Mouse (Mus musculus): ENCODE measurements around the gene Gm20547.
A peak's percentile ranks its signal among the peaks of the same experiment; 100 is the strongest.
"Not testable (repeated sequence)": the region's sequence is repeated elsewhere in the genome, so short reads cannot be mapped to it uniquely, and the experiment has no call there.

The Gm20547 gene

DNA sequence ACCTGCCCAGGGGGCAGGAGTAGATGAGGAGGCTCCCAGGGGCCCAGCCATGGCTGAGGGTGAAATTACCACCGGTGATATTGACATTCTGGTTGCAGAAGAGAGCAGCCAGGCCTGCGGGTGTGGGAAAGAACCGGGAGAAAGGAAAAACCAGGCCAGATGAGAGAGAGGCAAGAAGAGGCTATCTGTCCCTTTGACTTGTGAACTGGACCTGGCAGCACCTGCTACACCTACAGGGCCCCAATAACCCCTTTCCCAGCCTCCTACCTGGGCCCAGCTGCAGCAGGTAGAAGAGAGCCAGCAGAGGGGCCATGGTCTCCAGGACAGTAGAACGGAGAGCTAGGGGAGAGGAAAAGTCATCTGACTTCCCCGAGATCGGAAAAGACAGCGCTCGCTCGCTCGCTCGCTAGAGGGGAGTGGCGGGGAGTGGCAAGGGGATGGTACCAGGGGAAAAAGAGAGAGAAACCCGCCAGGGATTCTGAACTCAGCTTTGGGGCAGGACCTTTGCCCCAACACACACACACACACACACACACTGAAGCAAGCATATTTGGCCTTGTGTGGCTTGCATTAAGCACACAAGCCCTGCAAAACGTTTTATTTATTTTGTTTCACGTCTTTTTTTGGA, at the start of gene Gm20547:
Gene Gm20547 (minus strand): TSS at position 360 of the 628 bp plus-strand sequence.
- DNase-seq (ENCODE audit: low spot score in 2 of 2): no peak

DNA sequence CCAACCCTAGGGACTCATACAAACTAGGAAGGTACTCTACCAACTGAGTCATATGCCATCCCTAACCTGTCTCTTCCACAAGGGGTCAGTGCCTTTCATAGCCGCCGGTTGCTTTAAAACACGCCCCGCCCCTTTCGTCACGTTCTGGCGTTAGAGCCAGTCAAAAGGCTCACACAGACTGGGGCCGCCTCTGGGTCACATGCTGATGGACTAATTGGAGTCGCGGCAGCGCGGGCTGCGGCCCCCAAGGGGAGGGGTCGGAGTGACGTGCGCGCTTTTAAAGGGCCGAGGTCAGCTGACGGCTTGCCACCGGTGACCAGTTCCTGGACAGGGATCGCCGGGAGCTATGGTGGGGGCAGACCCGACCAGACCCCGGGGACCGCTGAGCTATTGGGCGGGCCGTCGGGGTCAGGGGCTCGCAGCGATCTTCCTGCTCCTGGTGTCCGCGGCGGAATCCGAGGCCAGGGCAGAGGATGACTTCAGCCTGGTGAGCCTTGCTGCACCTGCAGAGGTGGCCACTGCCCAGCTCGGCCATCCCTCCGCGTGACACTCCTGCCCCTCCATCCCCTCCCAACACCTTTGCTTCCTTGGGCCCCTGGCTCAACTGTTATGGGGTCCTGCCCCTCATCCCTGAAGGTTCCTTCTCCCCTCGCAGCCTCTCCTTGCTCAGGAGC, 49.4 kb upstream of the Gm20547 start, which contains the start of gene Neu1:
Gene Neu1 (plus strand): TSS at position 193 of the 674 bp plus-strand sequence.
- peak; percentile 98 to 99 for DNase-seq (ENCODE audit: low spot score in 2 of 2)

DNA sequence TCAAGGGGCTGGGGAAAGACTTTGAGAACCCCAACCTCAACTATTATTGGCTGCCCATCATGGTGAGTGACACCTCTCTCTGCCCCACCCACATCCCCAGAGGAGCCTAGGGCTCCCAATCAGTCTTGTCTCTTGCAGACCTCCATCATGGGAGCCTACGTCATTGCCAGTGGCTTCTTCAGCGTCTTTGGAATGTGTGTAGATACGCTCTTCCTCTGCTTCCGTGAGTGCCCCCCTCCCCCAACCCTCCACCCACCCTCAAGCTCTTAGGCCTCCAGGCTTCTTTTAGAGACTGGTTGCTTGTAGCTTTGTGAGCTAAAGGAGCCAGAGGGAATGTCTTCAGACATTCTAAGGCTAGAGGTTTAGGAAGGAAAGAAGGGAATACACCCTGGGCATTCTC, 47.0 kb upstream of the Gm20547 start:
- DNase-seq (ENCODE audit: low spot score in 2 of 2): no peak

DNA sequence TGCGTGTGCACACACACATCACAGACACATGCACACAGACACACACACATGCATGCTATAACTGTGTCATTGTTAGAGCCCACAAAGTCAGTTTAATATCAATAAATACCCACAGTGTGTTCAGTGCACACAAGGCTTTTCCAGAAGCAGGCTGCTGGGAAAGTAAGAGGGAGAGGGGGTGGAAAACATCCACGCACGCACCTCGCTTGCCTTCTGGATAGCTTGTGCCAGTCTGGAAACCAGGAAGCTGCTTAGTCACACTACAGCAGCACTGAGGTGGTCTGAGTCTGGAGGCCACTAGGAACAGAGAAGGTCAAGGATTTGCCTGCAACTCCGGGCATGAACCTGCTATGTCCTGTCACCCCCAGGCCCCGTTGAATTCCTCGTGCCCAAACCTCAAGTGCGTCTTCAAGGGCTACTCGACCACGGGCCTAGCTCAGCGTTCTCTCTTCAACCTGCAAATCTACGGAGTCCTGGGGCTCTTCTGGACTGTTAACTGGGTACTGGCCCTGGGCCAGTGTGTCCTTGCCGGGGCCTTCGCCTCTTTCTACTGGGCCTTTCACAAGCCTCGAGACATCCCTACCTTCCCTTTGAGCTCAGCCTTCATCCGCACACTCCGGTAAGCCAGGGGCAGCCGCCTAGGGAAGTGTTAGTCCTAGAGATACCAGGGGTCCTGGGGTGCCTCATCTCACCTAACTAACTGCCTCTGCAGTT, 45.6 kb upstream of the Gm20547 start:
- DNase-seq (ENCODE audit: low spot score in 2 of 2): peak; percentile 53 to 57

DNA sequence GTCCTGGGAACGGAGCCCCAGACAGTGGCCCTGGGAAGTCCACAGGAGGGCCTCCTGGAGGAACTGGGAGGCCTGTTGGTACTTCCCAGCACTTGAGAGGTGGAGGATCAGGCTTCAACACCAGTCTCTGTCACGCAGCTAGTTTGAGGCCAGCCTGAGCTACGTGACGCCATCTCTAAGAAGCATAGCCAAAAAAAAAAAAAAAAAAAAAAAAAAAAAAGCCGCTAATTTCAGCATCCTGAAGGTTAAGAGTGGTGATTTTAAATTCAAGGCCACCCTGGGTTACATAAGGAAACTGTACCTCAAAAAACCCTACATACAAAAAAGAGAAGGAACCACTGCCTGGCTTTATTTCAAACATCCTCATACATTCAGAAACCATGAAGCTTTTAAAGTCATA, 42.4 kb upstream of the Gm20547 start:
- DNase-seq (ENCODE audit: low spot score in 2 of 2): no peak

DNA sequence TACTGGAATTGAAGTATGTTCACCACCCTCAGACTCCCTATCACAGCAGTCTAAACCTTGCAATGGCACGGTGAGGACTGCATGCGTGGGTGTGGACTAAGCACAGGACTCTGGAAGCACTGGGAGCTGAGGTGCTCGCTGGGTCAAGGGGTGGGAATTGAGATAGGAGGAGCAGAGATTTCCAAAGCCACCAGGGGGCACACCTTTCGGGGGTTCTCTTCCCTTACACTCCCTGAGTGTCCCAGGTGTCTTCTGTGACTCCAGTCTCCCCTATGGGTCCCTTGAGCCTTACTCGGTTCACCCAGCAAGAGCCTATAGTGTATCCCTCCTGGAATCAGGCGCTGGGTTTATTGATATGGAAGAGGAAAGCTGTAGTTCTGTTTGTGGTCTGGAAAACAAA, 41.1 kb upstream of the Gm20547 start:
- no peak for DNase-seq (ENCODE audit: low spot score in 2 of 2)

DNA sequence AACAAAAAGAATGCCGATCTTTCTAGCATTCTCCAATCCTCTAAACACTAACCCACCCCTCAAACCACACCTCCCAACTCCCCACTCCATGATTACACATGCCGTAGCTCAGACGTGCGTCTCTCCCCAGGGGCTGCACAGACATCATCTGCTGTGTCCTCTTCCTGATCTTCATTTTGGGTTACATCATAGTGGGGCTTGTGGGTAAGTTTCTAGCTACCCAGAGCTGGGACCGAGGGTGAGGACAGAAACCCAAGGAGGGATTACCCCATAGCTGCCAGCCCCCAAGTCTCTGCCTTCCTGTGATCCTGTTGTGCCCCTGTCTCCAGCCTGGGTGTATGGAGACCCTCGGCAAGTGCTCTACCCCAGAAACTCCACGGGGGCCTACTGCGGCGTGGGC, 35.3 kb upstream of the Gm20547 start:
- no peak for DNase-seq (ENCODE audit: low spot score in 2 of 2)

DNA sequence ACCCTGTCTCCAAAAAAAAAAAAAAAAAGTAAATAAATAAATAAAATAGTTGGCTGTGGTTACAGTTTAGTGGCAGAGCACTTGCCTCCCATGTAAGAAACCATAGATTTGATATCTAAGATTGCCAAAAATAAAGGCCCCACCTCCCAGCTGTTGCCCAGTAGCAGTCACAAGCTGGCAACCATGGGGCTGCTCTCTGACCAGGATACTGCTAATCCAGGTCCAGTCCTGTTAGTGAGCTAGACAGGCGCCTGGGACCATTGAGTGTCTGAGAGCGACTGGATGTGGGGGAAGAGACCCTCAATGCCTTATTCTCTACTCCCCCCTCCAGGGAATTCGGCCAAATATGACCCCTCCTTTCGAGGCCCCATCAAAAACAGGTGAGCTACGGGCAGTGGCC, 34.5 kb upstream of the Gm20547 start:
- no peak for DNase-seq (ENCODE audit: low spot score in 2 of 2)

DNA sequence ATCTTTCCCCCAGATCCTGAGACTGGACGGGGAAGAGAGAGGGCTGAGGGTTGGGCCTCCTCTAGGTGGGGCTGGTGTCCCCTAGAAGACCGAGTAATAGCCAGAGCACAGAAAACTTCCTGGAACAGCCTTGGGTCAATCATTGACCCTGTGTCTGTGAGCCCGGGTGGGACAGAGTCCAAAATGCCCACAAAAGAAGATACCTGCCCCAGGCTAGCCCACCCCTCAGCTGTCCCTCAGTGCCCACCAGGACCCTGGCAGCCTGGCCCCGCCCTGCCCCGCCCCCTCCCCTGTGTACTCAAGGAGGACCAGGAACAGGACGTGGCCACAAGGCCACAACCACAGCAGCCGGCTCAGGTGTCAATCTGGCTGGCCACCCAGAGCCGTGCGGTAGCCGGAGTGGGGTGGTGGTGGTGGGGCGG, 33.6 kb upstream of the Gm20547 start:
- no peak for DNase-seq (ENCODE audit: low spot score in 2 of 2)

DNA sequence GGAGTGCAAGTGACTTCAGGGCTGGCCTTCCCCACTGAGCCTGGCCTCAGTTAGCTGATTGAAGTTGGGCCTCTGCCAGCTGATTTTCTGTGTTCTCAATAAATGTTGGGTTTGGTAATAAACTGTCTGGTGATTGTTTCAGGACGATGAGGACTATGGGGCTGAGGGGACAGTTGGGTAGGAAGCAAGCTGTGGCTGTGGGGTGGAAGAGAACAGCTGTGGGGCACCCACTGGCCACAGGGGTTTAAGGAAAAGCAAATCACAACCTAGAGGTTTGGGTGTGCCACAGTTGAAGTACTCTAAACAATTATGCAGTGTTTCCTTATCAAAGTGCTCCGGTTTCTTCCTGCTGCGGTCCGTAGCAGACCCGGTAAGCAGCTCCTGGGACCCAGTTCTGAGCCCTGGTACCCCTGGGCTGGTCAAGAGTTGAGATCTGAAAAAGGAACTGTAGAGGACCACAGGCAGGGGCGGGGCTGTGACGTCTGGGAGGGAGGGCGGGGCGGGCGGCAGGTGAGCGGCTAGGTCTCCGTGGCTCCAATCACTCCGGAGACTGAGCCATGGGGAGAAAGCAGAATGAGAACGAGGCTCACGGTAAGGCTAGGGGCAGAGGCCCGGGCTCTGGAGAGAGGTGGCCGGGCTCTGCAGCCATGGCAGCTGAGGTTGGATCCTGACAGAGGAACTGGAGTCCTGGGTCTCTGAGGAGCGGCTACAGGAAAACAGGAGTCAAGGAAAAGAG, 32.3 kb upstream of the Gm20547 start, which contains the start of gene Slc44a4:
Gene Slc44a4 (plus strand): TSS at position 537 of the 736 bp plus-strand sequence.
- DNase-seq (ENCODE audit: low spot score in 2 of 2): no peak

DNA sequence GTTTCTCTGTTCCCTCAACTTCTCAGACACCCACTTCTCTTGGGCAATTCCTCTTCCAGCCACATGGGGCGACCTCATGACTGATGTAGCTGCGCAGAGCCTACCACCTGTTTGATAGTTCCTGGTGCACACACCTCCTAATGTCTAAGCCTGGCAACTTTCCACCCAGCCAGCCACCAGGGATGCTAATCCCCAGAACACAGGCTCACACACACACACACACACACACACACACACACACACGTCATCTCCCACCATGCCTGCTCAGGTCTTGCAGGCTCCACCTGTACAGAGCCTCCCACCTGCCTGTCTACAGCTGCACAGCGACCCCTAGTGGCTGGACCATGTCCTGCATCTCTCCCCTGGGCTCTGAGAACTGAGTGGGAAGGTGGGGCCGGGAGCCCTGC, 30.1 kb upstream of the Gm20547 start:
- peak; percentile 56 to 60 for DNase-seq (ENCODE audit: low spot score in 2 of 2)

DNA sequence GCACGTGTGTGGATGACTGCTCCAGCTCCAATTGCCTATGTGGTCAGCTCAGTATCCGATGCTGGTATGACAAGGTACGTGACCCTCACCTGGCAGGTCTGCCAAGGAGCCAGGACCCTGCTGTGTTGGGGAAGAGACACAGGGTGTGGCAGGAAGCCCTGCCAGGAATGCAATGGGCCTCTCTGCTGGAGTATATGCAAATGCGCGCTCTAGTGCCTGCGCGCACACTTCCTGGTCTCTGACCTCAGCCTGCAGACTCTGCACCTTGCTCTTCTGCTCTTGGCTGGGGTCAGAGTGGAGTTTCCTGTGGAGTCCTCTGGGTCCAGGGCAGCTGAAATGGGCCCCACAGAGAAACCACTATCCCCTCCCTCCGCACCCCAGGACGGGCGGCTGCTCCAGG, 29.1 kb upstream of the Gm20547 start:
- no peak for DNase-seq (ENCODE audit: low spot score in 2 of 2)

DNA sequence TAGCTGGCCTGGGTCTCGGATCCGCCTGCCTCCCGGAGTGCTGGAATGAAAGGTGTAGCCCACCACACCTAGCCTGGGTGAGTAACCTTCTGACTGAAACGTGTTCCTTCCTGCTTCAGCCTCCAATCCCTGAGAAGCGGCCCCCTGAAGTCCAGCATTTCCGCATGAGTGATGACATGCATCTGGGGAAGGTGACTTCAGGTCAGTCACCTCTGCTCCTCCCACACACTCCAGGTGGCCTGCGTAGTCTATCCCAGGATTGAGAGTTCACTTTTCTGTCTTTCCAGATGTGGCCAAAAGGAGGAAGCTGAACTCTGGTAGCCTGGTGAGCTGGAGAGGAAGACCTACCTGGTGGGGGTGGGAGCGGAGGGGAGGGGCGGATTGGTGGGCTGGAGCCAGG, 21.1 kb upstream of the Gm20547 start:
- no peak for DNase-seq (ENCODE audit: low spot score in 2 of 2)

DNA sequence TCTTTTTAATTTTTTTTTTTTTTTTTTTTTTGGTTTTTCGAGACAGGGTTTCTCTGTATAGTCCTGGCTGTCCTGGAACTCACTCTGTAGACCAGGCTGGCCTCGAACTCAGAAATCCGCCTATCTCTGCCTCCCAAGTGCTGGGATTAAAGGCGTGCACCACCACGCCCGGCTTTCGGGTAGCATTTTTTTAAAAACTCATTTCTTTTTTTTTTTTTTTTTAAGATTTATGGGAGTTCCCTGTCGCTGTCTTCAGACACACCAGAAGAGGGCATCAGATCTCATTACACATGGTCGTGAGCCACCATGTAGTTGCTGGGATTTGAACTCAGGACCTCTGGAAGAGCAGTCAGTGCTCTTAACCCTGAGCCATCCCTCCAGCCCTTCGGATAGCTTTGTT, 20.1 kb upstream of the Gm20547 start:
- not testable (repeated sequence) for DNase-seq (ENCODE audit: low spot score in 2 of 2)

DNA sequence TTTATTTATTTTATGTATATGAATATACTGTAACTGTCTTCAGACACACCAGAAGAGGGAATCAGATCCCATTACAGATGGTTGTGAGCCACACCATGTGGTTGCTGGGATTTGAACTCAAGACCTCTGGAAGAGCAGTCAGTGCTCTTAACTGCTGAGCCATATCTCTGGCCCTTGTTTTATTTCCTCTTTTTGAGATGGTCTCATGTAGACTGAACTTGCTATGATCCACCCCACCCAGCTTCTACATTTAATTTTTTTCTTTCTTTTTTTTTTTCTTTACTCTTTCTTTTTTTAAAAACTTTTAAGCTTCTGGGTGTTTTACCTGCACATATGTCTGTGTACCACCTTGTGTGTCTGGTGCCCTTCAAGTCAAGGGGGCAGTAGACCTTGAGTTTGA, 19.0 kb upstream of the Gm20547 start:
- not testable (repeated sequence) for DNase-seq (ENCODE audit: low spot score in 2 of 2)

DNA sequence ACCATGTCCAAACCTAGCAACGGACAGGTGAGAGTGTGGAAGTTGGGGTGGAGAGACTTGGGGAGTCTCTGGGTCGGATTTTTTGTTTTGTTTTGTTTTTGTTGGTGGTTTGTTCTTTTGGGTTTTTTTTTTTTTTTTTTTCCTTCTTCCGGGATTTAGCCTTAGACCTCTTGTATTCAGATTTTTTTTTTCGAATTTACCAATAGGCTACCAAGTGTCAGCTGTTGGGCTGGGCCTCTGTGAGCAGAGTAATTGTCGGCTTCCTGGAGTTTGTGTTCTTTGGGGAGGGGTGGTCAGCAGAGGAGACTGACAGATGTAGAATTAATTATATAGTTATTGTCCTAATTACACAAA, 18.0 kb upstream of the Gm20547 start:
- no peak for DNase-seq (ENCODE audit: low spot score in 2 of 2)

DNA sequence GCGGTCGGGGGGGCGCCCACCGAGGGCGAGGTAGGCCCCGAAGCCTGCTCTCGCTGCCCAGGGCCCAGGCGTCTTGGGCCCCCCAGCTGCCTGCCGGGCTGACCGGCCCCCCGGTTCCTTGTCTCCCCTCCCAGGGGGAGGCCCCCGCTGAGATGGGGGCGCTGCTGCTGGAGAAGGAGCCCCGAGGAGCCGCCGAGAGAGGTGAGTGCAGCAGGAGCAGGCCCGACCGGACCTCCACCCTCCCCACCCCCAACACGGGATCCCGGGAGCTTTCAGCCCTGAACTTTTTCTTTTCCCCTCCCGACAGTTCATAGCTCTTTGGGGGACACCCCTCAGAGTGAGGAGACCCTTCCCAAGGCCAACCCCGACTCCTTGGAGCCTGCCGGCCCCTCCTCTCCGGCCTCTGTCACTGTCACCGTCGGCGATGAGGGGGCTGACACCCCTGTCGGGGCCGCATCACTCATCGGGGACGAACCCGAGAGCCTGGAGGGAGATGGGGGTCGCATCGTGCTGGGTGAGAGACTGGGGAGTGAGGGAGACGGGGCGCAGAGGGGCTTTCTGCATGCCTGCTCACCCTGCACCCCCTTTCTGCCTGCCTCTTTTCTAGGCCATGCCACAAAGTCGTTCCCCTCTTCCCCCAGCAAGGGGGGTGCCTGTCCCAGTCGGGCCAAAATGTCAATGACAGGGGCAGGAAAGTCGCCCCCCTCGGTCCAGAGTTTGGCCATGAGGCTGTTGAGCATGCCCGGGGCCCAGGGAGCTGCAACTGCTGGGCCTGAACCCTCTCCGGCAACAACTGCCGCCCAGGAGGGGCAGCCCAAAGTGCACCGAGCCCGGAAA, 17.4 kb upstream of the Gm20547 start:
- DNase-seq (ENCODE audit: low spot score in 2 of 2): peak; percentile 18 to 25

DNA sequence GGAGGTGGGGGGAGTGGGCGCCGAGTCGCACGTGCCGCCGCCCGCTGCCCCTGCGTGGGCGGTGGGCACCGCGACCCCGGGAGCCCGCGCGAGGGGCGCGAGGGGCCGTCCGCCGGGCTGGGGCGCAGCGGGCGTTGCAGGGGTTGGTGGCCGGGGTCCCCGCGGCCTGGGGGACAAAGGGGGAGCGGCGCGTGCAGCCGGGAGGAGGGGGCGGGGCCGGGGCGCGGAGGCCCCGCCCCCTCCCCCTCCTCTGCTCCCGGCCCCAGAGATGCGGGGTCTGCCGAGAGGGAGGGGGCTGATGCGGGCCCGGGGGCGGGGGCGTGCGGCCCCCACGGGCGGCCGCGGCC, 16.8 kb upstream of the Gm20547 start:
- DNase-seq (ENCODE audit: low spot score in 2 of 2): no peak

DNA sequence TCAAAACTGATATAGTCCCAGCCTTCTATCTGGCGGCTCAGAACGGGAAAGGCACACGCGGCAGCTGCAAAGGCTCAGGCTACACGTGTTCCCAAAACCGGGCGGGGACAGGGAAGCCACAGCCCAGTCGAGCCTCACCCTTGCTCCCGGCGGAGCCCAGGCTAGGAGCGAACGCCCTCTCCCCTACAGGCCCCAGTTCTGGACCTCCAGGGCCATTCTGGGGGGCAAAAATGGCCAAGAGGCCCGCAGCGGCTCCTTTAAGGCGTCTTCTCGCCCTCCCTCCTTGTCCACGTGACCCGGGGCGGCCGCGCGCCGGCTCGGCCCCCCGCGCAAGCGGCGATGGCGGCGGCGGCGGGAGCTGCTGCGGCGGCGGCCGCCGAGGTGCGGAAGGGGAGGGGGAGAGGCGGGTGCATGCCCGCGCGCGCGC, 16.3 kb upstream of the Gm20547 start, which contains the start of the genes C2 and Ehmt2:
Gene C2 (minus strand): TSS at position 106 of the 427 bp plus-strand sequence.
Gene Ehmt2 (plus strand): TSS at position 310 of the 427 bp plus-strand sequence.
- peak; percentile 73 to 74 for DNase-seq (ENCODE audit: low spot score in 2 of 2)

DNA sequence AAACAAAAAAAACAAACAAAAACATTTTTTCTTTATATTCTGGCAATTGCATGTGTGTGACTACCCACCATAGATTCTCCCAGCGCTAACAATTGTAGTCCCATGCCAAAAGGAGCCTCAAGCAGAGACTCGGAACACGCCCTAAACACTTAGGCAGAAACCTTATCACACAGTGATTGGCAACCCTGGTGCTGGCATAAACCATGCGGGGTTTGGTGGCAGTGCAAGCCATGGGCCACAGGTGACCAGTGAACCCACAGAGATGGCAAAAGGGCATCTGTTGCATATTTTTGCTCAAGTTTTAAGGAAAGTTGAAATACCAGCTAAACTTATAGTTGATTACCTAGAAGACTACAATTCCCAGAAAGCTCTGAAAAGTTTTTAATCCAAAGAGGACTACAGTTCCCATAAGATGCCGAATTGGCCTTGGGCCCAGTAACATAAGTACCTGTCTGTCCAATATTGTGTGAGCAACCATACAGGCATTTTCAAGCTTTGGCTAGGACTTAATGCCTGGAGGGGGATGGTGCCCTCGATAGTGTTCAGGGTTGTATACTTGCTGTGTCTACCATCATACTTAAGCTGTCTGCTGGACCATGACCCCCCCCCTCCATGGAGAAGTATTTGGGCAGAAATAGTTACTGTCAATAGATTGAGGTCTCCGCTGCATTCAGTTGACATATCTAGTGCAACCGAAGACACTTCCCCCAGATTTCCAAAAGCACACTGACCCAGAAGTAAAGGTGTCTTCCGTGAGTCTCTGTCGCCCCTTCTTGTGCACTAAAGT, 15.7 kb upstream of the Gm20547 start:
- DNase-seq (ENCODE audit: low spot score in 2 of 2): peak; percentile 56 to 67

Data from right cerebral cortex, adult 2 months (tissue).